Mouse (Mus musculus): ENCODE measurements at regions not wholly inside any gene's neighbourhood (a gene's known extent, or its start where the extent isn't known, plus 50 kb on each side); places are given as distances from the start of the nearest gene placed in this dataset.
"Not testable (repeated sequence)": the region's sequence is repeated elsewhere in the genome, so short reads cannot be mapped to it uniquely, and the experiment has no call there.

DNA sequence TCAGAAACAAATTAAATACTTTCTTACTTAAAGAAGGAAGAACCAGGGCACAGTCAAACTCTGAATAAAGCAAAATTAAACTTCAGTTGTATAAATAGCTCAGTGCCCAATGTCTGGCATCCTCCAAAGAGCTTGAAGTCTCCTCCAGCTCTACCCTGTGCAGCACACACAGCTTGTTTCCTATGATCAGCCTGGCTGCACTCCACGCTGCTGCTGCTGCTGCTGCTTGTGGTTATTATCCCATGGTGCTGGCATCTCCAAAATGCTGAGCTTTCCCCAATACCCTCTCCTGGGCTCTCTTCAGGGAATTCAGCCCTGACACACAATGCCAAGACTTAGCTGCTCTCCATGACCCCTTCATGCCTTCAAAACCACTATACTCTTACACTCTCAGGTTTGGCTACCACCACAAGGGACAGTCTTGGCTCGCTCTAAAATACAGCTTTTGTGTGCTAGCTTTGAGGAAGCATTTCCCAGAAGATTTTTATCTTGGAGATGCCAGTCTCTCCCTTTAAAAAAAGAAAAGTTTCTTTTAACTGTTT, 121.0 kb downstream of the Rab10 start:
- not testable (repeated sequence) for DNase-seq

DNA sequence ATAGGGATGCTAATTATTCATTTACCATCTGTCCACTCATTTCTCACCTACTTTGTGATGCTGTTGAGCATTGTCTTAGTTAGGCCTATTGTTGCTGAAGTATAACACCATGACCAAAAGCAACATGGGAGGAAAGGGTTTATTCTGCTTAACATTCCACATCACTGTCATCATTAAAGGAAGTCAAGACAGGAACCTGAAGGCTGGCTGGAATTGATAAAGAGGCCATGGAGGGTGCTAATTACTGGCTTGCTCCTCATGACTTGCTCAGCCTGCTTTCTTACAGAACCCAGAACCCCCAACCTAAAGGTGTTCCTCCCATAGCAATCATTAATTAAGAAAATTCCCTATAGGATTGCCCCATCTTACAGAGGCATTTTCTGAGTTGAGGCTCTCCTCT, 121.6 kb downstream of the Rab10 start:
- DNase-seq: no peak

DNA sequence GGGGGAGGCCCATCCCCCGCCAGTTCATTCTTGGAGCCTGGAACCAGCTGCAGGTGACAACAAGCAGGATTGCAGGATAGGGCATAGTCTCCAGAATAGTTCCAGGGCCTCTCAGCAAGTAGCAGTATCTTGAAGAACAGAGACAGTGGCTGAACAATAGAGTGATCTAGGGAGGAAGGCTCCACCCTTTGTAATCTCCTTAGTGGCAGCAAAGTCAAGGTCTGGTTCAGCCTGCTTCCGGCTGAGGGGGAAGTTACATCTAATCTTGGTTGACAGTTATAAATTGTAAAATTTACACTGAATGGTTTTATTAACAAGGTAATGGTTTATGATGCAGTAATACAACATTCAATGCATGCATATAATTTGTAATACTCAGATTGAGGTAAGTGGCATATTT, 136.4 kb downstream of the Rab10 start:
- no peak for DNase-seq

DNA sequence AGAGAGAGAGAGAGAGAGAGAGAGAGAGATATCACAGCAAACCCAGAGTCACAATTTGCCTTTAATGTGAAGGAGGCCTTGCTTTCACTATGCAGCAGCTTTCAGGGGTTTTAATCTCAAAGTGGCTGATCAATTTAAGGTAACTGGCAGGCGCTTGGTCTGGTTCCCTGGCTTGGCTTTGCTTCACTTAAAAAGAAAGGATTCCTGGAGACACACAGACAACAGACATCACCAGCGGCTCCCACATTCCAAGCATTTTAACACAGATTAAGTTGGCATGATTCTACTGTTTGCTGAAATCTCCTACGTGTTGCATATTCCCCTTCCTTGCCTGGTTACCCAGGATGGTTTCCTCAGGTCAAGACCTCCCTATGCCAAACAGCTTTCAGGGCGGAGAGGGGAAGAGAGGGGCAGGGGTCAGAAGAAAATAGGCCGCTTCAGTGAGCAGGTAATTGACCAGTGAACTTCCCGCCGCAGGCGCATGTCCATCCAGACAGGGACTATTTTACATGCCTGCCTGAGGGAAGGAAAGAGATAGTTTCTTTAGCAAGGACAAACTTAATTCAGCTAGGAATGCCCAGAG, 140.0 kb downstream of the Rab10 start:
- peak in 1 of 2 experiments; percentile 2 for DNase-seq

DNA sequence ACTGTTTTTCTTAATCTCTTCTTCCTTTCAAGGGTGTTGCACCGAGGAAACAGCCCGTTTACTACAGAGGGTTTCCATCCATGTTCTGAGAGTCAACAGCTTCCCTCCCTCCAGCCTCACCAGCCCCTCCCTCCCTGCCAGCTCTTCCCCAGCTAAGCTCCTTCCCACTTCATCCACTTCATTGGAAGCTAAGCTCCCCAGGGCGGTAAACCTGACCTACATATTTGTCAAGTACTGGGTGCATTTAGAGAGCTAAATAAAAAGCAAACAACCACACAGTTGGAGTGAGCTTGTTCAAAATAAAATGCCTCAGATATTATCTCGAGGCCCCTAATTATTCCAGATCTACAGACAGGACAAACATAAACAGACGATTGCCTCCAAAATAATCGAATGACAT, 148.1 kb downstream of the Rab10 start:
- not testable (repeated sequence) for DNase-seq

DNA sequence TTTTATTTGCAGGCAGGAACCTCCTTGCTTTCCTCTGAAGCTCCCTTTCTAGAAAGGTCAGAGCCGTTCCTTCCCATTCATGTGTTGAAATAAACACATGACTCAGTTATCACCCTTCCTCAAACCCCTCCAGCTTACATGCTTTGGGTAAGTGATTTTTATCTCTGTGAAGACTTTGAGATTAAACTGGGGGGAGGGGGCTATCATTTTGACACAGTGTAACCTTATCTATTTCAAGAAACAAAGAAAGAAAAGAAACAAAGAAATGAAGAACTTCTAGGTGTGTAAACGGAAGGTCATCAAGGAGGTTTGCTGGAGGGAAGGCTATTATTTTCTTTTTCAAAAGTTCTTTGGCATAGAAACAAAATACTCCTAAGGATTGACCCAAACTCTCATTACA, 151.0 kb downstream of the Rab10 start:
- DNase-seq: not testable (repeated sequence)

DNA sequence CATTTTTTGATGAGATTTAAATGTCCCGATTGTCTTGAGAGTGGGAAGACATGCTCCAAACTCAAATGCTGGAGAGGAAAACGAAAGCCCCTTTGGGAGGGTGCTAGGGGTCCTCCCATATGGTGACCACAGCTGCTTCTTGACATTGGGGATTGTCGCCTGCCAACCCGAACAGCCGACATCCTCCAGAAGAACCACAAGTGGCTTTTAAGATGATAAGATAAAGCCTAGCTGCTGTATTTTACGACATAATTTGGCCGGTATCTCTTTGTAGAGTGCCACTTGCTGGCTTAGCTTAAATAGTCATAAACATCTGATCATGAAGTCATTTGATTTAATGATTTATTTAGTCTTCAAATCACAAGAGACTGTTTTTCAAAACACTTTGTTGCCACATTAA, 156.1 kb downstream of the Rab10 start:
- DNase-seq: not testable (repeated sequence)

DNA sequence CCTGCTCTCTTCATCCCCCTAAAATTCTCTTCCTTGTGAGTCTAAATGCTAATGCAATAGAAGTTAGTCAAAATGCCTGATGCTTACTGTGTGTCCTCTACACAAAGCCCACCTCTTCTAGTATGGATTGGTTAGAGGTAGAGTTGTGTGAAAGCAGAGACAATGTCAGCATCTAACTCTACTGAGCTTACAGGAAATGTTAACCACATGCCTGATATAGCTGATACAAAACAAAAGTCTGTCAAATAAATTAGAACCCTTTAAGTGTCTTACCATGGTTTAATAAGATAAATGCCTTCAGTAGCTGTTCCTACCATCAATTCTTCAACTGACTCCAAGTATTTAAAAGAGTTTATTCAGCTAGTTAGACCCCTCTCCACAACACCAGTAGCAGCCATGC, 177.2 kb downstream of the Rab10 start:
- DNase-seq: not testable (repeated sequence)

DNA sequence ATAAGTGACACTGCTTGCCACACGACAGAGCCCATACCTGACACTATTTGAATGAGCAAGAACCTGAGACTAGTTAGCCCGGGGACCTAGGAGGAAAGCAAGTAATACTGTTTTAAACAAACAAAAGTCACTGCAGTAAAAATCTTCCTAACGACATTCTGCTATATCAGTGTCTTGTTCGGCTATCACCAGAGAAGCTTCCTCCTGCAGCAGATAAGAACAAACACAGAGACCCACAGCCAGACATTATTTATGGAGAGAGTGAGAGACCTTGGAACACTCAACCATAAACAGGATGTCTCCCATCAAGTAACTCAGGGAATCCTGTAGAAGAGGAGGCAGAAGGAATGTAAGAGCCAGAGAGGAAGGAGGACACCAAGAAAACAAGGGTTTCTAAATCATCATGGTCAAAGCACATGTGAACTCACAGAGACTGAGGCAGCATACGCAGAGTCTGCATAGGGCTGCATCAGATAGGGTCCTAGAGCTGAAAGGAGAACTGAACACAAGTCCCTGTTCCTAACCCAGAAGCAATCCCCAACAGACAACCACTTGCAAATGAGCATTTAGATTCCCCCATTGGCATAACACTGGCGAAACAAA, 178.5 kb downstream of the Rab10 start:
- DNase-seq: not testable (repeated sequence)

DNA sequence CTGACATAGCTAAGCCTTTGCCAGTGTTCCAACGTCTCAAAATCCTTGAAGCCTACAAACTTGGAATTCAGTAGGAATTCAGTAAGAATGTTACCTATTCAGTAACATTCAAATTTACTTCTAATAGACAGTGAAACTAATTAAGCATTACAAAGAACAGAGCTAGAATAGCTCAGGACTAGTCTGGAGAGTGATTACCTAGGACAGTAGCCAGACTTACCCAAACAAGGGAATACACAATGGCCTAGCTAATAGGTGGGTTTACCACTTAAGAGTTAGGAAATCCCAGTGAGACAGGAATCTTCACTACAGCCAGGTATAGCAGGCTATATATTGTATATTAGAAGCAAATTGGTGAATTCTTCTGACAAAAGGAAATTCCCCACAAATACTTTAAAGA, 182.4 kb downstream of the Rab10 start:
- DNase-seq: not testable (repeated sequence)

DNA sequence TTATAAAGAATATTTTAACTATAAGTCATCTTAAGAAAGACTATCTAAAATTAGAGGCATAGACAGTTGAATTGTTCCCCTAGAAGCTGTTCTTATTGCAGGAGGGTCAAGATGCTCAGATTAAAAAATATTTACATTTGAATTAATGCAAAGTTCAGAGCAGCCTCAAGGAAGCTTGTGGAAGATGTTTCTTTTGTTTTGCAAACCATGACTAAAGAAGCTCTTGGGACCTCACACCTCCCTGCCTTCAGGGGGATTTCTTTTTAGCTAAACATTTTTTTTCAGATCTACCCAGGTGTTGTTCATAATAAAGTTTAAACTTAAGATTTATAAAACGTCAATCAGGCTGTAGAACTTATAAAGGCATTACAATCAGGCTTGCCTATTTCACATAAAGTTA, 185.7 kb downstream of the Rab10 start:
- no peak for DNase-seq

DNA sequence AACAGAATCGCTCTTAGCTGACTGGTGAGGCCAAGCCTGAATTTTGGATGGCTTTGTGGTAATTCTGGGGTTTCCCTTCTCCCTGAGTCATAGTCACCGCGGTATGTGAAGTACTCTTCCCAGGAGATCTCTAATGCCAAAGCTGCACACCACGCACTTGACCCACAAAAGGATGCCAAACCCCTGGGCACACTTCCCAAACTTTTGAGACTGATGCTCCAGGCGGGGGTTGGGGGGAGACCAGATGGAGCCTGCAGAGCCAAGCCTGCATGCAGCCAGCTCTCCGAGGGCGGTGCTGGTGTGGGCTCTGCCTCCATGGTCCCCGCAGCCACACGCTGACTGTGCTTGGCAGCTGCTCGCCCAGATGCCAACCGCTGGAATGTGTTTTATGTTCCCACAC, 199.2 kb downstream of the Rab10 start:
- DNase-seq: not testable (repeated sequence)

DNA sequence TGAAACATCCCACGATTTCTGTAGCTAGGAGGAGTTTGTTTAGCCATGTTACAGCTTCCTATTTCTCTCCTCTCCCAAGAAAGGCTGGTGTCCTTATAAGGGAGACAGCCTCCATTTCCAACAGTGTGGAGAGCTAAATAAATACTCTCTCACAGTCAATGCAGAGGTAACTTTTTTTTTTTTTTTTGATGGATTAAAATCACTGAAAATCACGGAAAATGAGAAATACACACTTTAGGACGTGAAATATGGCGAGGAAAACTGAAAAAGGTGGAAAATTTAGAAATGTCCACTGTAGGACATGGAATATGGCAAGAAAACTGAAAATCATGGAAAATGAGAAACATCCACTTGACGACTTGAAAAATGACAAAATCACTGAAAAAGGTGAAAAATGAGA, 200.1 kb downstream of the Rab10 start:
- peak; percentile 68 to 81 for DNase-seq

DNA sequence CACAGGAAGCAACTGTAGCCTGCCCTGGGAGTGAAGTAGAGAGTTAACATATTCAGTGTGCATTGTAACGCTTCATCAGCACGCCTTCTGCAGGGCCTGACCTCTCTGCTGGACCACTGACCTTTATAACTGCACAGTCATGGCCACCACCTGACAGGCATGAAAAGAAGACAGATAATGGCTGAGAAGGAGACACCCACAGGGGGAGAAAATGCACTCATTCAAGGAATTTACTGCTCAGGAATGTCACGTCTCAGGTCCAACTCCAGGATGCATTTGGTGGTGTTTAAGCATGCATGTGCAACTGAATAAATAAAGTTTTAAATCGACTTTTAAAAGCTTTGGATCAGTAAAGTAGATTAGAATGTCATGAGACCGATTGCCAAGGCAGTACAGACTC, 207.8 kb downstream of the Rab10 start:
- not testable (repeated sequence) for DNase-seq

DNA sequence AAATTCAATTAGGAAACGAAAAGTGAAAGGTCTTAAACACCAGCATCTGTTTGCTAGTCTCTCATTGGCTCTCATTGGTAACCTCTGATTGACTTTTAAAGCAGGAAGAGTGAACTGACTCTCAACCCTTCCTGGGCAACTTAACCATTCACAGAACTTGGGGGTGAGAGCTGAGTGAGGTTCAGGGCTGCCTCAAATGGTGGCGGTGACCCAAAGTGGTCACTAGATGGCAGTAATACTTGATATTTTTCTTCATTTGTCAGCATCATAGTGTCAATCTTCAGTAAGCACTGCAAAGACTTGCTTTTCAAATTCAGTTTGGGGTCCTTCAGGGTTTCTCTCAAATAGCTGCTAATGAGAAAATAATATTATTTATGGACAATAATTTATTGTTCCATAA, 211.6 kb downstream of the Rab10 start:
- peak; percentile 36 to 65 for DNase-seq

DNA sequence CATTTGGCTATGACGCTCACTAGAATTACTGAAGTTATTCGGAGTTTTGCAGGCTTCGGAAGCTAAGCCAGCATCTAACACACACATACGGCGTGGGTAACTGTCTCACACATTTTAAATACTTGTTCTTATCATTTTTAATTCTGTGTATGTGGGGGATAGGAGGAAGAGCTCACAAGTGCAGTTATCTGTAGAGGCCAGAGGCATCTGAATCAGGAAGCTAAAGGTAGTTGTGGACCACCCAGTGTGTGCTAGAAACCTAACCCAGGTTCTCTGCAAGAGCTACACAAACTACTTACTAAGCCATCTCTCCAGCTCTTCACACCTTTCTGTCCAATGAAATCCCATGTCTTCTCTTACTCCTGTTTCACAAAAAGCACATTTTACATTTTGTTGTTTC, 215.3 kb downstream of the Rab10 start:
- no peak for DNase-seq

DNA sequence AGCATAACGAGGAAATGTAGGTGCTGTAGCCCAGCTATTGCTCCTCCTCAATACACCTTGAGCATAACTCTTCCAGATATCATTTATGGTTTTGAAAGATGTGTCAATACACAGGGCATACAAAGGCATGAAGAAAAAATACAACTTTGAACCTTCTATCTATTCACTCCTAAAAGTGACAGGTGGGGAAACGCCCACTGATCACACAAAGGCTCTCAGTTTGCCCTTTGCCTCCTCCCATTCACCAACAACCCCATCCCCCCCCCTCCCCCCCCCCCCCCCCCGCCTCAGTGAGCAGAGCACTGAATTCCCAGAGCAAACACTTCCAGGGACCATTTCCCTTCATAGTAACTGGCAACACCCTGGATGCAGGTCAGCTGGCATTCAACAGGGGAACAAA, 216.8 kb downstream of the Rab10 start:
- not testable (repeated sequence) for DNase-seq

DNA sequence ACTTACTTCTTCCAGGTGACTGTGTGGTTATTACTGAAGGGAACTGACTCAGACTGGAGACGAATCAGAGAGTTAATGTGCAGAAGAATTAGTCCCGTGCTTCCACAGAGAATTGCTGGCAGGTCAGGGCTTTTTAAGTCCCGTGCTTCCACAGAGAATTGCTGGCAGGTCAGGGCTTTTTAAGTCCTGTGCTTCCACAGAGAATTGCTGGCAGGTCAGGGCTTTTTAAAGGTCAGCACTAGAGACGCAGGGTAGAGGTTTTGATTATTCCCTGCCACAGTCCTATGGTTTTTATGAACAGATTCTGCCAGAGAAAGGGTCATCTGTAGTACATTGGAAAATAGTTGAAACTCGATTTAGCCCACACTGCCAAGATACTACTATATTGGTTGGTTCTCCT, 260.2 kb downstream of the Rab10 start:
- not testable (repeated sequence) for DNase-seq

DNA sequence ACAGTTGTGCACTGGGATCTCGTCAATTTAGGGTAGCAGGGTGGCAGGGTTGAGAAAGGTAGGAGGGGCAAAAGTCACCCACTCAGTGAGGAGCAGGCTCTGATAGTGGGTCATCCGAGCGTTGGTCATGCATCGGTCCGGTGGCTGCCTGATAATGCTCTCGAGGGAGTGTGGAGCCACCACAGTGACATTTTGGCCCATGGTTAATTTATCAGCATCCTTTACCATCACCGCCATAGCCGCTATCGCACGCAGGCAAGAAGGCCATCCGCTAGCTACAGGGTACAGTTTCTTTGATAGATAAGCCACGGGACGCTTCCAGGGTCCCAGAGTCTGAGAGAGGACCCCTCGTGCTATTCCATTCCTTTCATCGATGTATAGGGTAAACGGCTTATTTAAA, 291.3 kb downstream of the Rab10 start:
- not testable (repeated sequence) for DNase-seq

DNA sequence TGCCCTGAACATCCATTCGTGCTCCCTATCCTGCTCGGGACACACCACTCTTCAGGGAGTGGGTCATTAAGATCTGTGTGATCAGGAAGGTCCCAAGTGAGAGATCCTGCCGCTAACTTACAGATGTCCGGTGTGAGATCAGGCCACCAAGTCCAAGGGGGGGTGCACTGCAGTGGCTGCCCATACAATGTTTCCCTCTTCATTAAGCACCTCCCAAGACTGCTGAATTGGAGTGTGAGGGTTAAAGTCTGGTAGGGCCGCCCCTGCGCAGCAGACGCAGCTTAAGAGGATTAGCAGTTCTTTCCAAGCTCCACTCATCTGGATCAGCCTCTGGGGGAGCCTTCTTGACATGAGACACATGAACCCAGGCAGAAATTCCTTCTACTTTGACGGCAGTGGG, 293.0 kb downstream of the Rab10 start:
- DNase-seq: not testable (repeated sequence)
